Mouse (Mus musculus): ENCODE measurements around the gene Pigc. TPM values are rescaled to one million over a fixed set of nuclear protein-coding genes. Genes with fewer than 3 reads are reported as not detected.

Gene Pigc
- 10 to 100 TPM; 28.8 to 33.0 TPM for polyA plus RNA-seq (2017; shearing (Covaris generic))

GRCm38 (mm10) chr1:161968589-161969407 lies at the start of gene Pigc:
Pigc (plus strand) TSS chr1:161969186.

GRCm38 (mm10) chr1:161979536-161979935 lies 10.6 kb downstream of the Pigc start, which contains the start of gene 4930558K02Rik:
4930558K02Rik (minus strand) TSS chr1:161979636.

Other genes with a start within 250 kb of the Pigc start
- gene Fasl, start 180.7 kb upstream of the Pigc start, polyA plus RNA-seq (2017; shearing (Covaris generic)), result 10 to 100 TPM in 1 of 2 experiments, 1 to 10 TPM in 1; 7.0 to 10.0 TPM
- 10 to 100 TPM; 29.8 to 35.8 TPM for gene Suco, start 92.5 kb upstream of the Pigc start, polyA plus RNA-seq (2017; shearing (Covaris generic))
- gene 4930558K02Rik, start 10.4 kb downstream of the Pigc start, polyA plus RNA-seq (2017; shearing (Covaris generic)), result under 1 TPM in 1 of 2 experiments, not detected in 1; 0.45 TPM

Measured in activated CD4-positive, CD25-positive, alpha-beta regulatory T cell (primary cell).